Mouse (Mus musculus): ENCODE data around the gene Cux1.

DNA sequence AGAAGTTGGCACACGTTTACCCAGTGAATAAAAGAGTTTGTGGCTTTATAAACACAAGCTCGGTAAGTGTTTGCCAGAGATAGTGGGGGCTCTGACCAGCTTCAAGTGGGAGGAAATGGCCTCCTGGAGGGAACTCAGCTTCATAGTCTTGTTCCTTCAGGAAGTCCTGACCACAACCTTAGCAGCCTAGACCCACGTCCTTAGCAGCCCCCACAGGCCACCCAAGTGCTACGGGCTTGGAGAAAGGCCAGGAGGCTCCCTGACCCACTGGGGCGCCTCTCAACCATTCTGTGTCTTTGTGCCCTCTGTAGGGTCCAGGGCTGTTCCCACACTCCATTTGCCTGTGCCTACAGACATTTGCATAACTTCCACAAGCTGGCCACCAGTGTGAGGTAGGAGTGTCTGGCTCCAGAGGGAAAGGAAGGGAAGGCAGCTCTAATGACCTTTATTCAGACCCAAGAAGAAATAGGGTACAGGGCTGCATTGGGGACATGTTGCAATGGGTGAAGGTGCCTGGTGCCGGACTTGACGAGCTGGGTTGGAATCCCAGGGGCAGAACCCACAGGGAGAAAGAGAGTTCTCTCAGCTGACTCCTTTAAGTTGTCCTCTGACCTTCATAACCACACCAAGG, 340.9 kb downstream of the Cux1 start:
- TF ChIP-seq CTCF (IDR thresholded peaks at IDR 0.05) (no peak), EP300 (IDR thresholded peaks at IDR 0.05; ENCODE audit: insufficient read depth, low read depth, low read length) (no peak), POLR2A (IDR thresholded peaks at IDR 0.05; ENCODE audit: insufficient read depth, low read depth, low read length) (no peak)
